Mouse (Mus musculus) embryo, embryonic 11.5 days (tissue): ENCODE measurements at regions not wholly inside any gene's neighbourhood (a gene's known extent, or its start where the extent isn't known, plus 50 kb on each side); places are given as distances from the start of the nearest gene placed in this dataset.

Experiments
- DNase-seq: peaks from one replicate; pipeline ENCODE4 v3.0.0-alpha.2; 2012; ENCODE audit warnings: low read depth, low spot score

DNA sequence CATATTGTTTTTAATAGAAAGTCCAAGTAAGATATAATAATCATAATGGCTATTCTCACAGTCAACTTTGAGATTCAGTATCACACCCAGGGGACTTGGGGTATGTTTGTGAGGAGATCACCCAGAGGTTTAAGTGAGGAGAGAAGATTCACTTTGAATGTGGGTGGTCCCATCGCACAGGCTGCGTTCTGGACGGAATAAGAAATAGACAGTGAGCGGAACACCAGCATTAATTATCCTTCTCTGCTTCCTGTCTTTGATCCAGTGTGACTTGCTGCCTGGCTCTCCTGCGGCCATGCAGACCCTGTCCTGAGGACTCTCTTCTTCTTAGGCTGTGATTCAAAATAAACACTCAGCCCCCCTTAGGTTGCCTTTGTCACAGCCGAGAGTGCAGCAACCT is 60.6 kb upstream of the Kras start:
- DNase-seq = no peak

DNA sequence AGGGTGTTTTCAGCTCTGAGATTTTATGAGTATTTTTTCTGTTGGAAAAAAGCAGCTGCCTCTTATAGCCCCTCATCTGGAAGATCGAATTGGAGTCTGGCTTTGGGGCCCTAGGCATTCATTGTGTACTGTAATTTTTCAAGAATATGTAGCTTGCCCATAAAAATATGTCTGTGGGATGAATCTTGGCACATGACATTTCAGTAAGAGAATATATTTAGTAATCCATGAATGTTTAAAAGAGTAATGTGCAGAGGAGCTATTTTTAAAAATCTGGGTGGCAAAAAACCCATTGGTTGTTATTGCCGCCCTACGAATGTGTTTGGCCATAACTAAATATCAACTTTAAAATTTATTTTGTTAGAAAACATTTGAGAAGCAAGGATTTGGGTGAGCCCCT is 59.0 kb upstream of the Kras start:
- no peak for DNase-seq

DNA sequence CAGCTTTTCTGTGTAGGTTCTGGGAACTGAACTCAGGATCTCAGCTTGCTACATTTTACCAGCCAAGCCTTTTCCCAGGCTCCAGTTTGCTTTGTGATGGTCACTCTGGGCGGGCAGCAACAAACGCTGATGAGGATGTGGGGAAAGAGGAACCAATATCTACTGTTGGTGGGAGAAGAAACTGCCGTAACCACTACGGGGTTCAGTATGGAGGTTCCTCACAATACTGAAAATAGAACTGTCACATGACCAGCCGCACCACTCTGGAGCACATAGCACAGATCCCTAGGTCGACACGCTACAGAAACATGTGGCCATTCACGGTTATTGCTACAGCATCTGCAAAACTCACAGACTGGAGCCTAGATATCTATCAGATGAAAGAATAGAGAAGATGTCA is 57.2 kb upstream of the Kras start:
- no peak for DNase-seq

DNA sequence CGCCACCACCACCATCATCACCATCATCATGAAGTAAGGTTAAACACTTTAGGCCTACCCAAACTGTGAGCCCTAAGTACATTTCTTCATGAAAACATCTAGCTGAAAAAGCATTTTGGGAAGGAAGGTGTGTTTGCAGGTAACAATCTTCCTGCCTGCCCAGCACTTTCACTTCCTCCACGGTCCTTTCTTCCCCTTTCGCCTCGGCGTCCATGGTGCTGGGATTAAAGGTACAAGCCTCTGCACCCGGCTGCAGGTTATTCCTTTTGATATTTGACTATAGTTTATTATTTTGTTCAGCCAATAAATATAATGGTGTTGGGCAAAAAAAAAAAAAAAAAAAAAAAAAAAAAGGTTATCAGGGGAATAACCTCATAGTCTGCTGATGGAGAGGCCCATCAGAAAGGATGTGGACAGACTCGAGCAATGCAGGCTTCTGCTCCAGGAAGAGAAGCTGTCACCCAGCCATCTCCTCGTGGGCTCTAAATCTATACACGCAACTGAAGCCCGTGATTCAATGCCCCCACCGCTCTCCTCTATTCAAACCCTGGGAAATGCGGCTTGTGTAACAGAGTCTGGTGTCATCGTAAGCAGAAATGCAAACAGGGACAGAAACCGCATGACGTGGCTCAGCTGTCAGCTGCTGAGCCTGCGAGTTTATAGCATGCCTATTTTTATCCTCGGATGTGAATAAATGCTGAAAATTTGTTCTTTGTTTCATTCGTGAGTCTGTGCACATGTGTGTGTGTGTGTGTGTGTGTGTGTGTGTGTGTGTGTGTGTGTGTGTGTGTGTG is 56.5 kb upstream of the Kras start:
- no peak for DNase-seq

DNA sequence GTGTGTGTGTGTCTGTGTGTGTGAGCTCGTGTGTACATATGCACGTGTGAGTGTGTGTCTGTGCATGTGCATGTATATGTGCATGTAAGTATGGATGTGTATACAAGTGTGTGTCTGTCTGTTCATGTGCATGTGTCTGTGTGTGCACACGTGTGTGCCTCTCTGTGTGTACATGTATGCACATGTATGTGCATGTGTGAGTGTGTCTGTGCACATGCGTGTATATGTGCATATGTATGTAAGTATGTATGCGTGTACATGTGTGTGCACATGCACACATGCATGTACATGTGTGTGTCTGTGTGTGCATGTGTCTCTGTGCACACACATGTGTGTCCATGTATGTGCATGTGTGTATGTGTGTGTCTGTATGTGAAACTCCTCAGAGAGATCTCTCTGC is 55.6 kb upstream of the Kras start:
- no peak for DNase-seq

DNA sequence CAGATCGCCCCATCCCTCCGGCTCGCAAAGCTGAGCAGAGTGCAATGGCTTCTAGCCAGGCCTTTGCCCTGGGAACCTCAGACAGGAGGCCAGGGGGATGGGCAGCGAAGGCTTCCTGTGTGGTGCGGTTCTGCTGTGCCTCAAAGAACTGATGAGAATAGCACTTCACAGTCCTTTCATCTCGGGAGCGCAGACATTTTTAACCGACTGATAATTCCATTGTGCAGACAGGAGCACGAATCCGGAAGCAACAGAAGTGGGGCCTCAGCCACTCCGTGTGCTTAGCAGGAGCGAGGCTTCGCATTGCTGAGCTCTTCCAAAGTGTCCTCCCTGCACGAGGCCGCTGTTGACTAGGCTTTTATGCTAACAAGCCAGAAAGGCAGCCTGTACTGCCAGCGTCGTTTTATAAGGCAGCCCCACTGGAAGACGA is 53.6 kb upstream of the Kras start:
- DNase-seq = peak; percentile 20

DNA sequence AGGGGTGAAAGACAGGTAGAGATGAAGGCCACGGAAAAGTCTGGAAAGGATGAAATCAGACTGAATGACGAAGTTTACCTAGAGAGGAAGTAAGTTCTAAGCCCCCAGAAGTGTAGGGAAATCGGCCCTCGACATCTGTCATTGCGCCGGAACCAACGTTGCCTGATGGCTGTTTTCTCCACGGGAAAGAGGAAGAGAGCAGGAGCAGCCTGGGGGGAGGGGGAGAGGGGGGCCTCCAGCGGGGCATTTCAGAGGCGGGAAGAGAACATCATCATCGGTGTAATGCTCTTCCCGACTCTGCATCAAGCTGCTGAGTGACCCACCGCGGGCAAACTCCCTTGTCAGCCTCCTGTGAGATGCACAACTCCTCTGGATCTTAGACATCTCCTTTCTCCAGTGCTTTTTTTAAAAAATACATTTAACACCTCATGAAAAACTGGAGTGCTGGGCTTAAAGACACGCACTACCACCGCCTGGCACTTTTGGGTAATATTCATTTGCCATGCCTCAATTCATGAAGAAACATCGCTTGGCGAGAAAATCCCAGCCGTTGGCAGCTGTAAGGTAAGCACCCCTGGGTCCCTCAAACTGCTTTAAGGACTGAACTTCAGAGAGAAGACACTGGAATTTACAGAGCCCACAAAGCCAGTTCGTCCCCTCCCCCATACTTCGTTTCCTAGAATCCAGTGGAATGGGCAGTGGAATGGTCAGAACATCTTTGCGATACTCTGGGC is 53.0 kb upstream of the Kras start:
- DNase-seq = no peak

DNA sequence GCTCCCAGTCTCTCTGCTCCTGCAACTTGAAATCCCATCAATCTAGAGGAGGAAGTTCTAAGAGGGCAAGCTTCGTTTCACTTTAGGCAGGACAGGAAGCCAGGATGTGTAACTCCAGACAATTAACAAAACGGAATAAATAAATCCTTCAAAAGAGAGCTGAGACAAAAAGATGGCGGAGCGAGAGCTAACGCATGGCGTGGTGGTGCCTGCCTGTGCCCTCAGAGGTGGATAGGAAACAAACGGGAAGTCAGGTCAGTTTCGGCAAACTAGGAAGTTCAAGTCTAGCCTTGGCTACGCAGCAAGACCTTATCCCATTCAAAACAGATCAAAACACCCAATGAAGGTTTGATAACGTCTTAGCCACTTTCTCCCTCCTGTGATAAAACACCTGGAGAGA is 52.1 kb upstream of the Kras start:
- no peak for DNase-seq

DNA sequence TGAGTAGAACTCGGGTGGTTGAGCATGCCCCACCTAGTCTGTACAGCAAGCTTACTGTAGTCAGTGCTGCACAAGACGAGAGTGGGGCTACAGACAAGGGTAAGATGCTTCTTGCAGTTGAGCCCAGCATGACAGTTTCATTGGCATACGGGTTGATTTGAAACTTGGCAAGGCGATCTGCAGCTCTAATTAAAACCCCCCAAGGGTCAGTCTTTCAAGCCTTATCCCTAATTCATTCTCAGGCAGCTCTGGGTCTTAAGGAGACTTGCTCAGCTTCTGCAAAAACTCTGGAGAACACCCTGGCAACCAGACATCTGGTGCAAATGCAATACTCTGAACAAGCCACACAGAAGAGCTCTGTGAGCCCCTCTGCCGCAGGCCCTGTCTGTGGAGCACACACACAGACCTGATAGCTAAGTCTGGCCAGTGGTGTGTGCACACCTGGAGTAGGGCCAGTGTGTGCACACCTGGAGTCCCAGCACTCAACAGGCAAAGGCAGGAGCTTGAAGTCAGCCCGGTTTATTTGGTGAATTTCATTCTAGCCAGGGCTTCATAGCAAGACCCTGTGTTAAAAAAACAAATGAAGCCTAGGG is 50.3 kb upstream of the Kras start:
- DNase-seq = no peak
